Mouse (Mus musculus) layer of hippocampus, postnatal 10 days (tissue): ENCODE measurements at regions not wholly inside any gene's neighbourhood (a gene's known extent, or its start where the extent isn't known, plus 50 kb on each side); places are given as distances from the start of the nearest gene placed in this dataset.
A peak's percentile ranks its signal among the peaks of the same experiment; 100 is the strongest.

ENCODE experiments used
- DNase-seq, 2 experiments: peaks; one replicate each; pipeline ENCODE4 v3.0.0; 2021; ENCODE audit warnings: low spot score in 2 of 2

DNA sequence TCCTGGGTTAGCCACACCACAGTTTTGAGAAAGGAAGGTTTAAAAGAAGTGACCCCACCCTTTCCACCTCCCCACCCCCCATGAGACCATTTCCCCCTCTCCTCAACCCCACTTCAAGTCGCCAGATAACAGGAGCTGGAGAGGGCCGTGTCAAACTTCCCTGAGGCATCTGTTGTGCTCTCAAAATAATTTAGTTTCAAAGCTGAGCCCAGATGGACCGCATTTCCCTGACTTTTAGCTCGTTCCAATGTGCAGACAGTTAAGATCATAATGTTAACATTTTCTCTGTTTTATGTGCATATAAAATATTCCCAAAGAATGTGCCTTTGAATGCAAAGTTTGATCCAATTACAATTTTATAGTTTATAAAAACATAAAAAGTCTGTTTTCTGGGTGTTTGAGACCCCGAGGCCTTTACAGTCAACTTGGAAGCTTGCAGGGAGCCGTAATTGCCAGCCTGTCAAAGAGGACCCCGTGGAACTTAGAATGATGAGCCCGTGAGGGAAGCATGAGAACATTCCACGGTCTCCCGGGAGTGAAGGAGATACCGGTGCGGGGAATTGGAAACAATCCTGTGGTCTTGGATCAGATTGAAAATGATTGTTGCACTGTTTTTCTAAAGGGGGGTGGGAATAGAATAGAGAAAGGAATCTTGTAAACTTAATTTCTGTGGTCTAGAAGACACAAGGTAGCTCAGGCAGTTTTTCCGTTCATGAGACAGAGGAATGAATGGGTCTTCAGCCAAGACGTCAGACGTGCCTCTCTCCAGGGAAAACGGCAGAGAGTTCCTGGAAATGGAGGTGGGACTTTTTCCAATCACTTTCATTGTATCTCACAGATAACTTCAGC is 903.3 kb downstream of the Mrps31 start:
- DNase-seq, result peak in 1 of 2 experiments; percentile 20

DNA sequence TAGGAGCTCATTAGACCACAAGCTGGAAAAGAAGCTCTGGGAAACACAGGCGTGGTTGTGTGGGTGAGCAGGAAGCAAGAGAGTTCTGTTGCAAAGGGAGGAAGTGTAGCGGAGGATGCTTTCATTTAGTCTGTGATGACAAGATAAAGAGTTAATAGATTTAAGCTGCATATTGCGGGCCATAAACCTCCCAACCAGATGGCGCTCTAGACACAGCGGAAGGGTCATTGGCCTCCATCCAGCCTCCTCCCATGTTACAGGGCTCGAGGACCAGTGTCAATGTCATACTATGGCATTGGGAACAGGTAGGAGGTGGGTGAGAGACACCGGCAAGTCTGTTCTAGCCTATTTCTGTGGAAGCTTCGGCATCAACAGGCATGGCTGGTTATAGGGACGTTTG is 908.4 kb downstream of the Mrps31 start:
- DNase-seq, result peak; percentile 12 to 34

GRCm38 (mm10) chr8:23321166-23321565 is 910.0 kb downstream of the Mrps31 start:
- no peak for DNase-seq

DNA sequence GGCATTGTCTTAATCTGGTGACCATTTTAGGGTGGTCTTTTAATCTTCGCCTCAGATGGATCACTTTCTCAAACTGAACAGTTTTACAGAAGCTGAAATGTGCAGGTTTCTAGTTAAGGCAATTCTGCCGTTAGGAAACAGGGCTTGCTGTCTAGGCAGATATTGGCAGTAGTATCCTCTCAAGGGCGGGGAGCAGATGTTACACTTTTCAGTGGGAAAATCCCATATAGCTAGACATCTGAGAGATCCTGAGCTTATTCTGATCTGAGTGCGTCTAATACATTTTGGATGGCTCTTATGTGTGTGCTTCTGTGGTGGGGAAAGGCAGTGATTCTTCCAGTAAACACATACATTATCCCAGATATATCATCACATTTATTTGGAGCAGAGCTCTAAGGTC is 916.1 kb downstream of the Mrps31 start:
- DNase-seq, result no peak

DNA sequence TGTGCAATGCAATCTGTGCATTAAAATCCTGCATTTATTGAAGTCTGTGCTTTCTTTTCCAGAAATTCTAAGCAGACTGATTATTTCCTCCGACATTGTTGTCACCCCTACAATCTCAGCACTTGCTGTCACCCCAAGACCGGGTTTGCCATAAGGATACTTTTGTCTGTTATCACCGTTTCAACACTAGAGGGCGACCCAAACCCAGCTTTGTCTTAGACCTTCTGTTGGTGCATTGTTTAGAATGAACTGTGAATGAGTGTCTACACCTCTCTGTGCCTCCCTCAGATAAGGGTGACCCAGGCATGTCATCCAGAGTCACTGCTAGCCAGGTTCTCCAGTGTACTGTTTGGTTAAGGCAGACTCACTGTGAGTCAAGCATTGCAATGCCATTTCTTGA is 933.0 kb downstream of the Mrps31 start:
- DNase-seq, result peak; percentile 34 to 42

GRCm38 (mm10) chr8:23351367-23351930 is 940.3 kb downstream of the Mrps31 start:
- no peak for DNase-seq

DNA sequence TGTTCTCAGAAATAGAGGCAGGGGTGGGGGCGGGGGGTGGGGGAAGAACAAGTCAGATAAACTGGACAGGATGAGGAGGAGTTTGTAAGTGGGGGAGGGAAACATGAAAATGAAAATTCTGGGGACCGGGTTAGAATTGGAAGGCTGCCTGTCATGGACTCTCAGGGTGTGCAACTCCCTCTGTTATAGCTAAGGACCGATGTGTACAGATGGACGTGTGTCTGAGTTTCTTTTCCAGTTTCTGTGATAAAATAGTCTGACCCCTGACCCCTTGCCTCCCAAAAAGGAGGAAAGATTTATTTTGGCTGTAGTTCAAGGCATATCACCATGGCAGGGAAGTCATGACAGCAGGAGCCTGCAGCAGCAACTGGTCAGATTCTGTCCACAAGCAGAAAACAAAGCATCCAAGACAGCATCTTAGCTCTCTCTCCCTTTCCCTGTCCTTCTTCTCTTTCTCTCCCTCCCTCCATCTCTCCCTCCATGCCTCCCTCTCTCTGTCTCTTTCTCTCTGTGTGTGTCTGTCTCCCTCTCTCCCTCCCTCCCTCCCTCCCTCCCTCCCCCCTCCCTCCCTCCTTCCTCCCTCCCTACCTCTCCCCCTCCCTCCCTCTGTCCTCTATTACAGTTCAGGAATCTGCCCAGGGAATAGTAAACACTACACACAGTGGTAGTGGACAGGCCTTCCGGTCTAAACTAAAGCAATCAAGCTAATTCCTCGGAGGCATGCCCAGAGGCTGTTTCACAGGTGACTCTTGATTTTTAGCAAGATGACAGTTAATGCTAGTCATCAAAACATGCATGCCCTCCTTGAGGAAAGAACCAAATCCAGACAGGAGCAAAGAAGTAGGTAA is 941.3 kb downstream of the Mrps31 start:
- DNase-seq, result no peak

GRCm38 (mm10) chr8:23360061-23360622 is 949.0 kb downstream of the Mrps31 start:
- no peak for DNase-seq

GRCm38 (mm10) chr8:23360850-23361274 is 949.7 kb downstream of the Mrps31 start:
- no peak for DNase-seq
